Mouse (Mus musculus): ENCODE results near the gene Tmem132b. TPM values are rescaled to one million over a fixed set of nuclear protein-coding genes. Genes with fewer than 3 reads are reported as not detected.

Tmem132b gene
- polyA plus RNA-seq, 1 experiment from 2014 or later: 0.31 TPM

GRCm38 (mm10) chr5:125525516-125525915 lies 6.1 kb upstream of the Tmem132b start:
- no peak for DNase-seq (ENCODE audit: low spot score)
- Histone ChIP-seq H3K4me3 (ENCODE audit: low read depth, low read length) (no peak overlapping the region), H3K27me3 (replicated peaks; ENCODE audit: control insufficient read depth, insufficient read depth, low read length) (peaks cover 21% of the 10 kb centered on the region), H3K27ac (replicated peaks; ENCODE audit: low read depth, low read length) (no peak overlapping the region), H3K9ac (ENCODE audit: low read depth, low read length) (no peak overlapping the region), H3K4me1 (ENCODE audit: control insufficient read depth, insufficient read depth, low read length) (no peaks in the 10 kb centered on the region), H3K36me3 (ENCODE audit: control insufficient read depth, insufficient read depth, low read length) (no peaks in the 10 kb centered on the region), H3K9me3 (ENCODE audit: control insufficient read depth, low read length) (peaks cover 7% of the 10 kb centered on the region; the same call in 1 of the 2 replicates), H3K4me2 (ENCODE audit: low read depth, low read length) (no peak overlapping the region)
- ATAC-seq (ENCODE audit: low read depth): no peak
- WGBS: 49% methylated on average over 5 of the region's 5 CpGs

DNA sequence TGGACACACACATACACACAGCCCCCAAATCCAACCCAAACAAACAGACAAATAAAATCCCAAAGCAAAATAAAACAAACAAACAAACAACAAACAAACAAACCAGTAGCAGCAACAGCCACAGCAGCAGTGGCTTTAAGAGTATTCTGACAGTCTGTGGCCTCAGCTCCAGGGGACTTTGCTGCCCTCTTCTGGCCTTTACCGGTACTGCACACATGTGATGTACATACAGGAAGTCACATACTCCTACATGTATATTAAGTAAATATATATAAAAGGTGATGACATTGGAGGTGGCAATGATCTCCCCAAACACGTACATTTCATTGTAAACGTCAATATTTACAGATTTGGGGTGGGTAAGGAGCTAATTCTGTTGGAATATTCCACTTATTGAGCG lies 5.1 kb upstream of the Tmem132b start:
- Histone ChIP-seq H3K36me3 (ENCODE audit: control insufficient read depth, insufficient read depth, low read length) (no peaks in the 10 kb centered on the region), H3K4me1 (ENCODE audit: control insufficient read depth, insufficient read depth, low read length) (no peaks in the 10 kb centered on the region), H3K9me3 (ENCODE audit: control insufficient read depth, low read length) (peaks cover 7% of the 10 kb centered on the region; the same call in 1 of the 2 replicates), H3K4me3 (ENCODE audit: low read depth, low read length) (no peak overlapping the region), H3K4me2 (ENCODE audit: low read depth, low read length) (no peak overlapping the region), H3K27me3 (replicated peaks; ENCODE audit: control insufficient read depth, insufficient read depth, low read length) (peaks cover 29% of the 10 kb centered on the region), H3K27ac (replicated peaks; ENCODE audit: low read depth, low read length) (no peak overlapping the region), H3K9ac (ENCODE audit: low read depth, low read length) (no peak overlapping the region)
- no peak for DNase-seq (ENCODE audit: low spot score)
- 77% methylated on average over 4 of the region's 4 CpGs for WGBS
- no peak for ATAC-seq (ENCODE audit: low read depth)

DNA sequence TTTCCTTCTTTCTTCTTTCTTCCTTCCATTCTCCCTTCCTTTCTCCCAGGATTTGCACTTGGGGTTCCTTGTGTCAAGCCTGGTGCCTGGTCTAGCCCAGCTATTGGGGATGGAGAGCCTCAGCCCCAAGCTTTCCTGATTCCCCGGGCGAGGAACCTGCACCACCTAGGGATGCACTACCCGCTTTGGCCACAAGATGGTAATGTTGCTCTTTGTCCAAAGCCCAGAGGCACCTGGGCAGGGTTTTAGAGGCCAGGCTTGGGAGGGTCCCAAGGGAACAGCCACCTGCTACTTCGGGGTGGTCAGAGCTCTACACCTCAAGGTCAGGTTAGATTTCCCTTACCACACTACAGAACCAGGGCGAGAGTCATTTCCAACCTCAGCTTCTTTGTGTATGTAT lies 2.5 kb upstream of the Tmem132b start:
- peak; percentile 56 for DNase-seq (ENCODE audit: low spot score)
- peaks cover 6% of the 10 kb centered on the region; the same call in 1 of the 2 replicates for H3K4me1 ChIP-seq (ENCODE audit: control insufficient read depth, insufficient read depth, low read length)
- H3K27me3 ChIP-seq (replicated peaks; ENCODE audit: control insufficient read depth, insufficient read depth, low read length): peaks cover 55% of the 10 kb centered on the region
- ATAC-seq (ENCODE audit: low read depth): peak; percentile 23; the same call in 1 of the 2 replicates
- no peak overlapping the region for H3K4me2 ChIP-seq (ENCODE audit: low read depth, low read length)
- no peak overlapping the region for H3K9ac ChIP-seq (ENCODE audit: low read depth, low read length)
- no peak overlapping the region for H3K27ac ChIP-seq (replicated peaks; ENCODE audit: low read depth, low read length)
- H3K9me3 ChIP-seq (ENCODE audit: control insufficient read depth, low read length): peaks cover 7% of the 10 kb centered on the region; the same call in 1 of the 2 replicates
- H3K4me3 ChIP-seq (ENCODE audit: low read depth, low read length): no peak overlapping the region
- no peaks in the 10 kb centered on the region for H3K36me3 ChIP-seq (ENCODE audit: control insufficient read depth, insufficient read depth, low read length)
- 4% methylated on average over 5 of the region's 5 CpGs for WGBS

DNA sequence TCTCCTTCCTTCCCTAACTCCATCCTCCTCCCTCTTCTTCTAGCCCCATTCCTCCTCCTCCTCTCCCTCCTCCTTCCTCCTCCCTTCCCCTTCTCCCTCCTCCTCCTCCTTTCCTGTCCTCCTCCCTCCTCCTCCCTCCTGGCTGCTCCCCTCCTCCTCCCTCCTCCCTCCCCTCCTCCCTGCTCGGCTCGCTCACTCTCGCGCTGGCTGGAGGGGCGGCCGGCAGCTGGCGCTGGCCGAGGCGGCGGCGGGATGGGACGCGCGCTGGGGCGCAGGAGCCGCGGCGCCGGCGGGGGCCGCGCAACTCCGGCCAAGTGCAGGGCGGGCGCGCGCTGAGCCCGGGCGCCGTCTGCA lies 594 bp downstream of the Tmem132b start:
- Histone ChIP-seq H3K4me3 (ENCODE audit: low read depth, low read length) (peak overlapping the region; percentile 48), H3K4me2 (ENCODE audit: low read depth, low read length) (peak overlapping the region; percentile 93), H3K27ac (replicated peaks; ENCODE audit: low read depth, low read length) (no peak overlapping the region), H3K4me1 (ENCODE audit: control insufficient read depth, insufficient read depth, low read length) (peaks cover 6% of the 10 kb centered on the region; the same call in 1 of the 2 replicates), H3K27me3 (replicated peaks; ENCODE audit: control insufficient read depth, insufficient read depth, low read length) (peaks cover 81% of the 10 kb centered on the region), H3K9ac (ENCODE audit: low read depth, low read length) (peak overlapping the region; percentile 56), H3K36me3 (ENCODE audit: control insufficient read depth, insufficient read depth, low read length) (no peaks in the 10 kb centered on the region), H3K9me3 (ENCODE audit: control insufficient read depth, low read length) (no peaks in the 10 kb centered on the region)
- 1% methylated on average over 22 of the region's 30 CpGs for WGBS
- peak; percentile 81 for ATAC-seq (ENCODE audit: low read depth)
- peak; percentile 65 for DNase-seq (ENCODE audit: low spot score)

- Histone ChIP-seq H3K9me3 (ENCODE audit: control insufficient read depth, low read length) (no peaks in the 10 kb centered on the region), H3K4me2 (ENCODE audit: low read depth, low read length) (peak overlapping the region; percentile 93), H3K4me1 (ENCODE audit: control insufficient read depth, insufficient read depth, low read length) (peaks cover 6% of the 10 kb centered on the region; the same call in 1 of the 2 replicates), H3K36me3 (ENCODE audit: control insufficient read depth, insufficient read depth, low read length) (no peaks in the 10 kb centered on the region), H3K27me3 (replicated peaks; ENCODE audit: control insufficient read depth, insufficient read depth, low read length) (peaks cover 81% of the 10 kb centered on the region), H3K9ac (ENCODE audit: low read depth, low read length) (peak overlapping the region; percentile 56), H3K4me3 (ENCODE audit: low read depth, low read length) (peak overlapping the region; percentile 48), H3K27ac (replicated peaks; ENCODE audit: low read depth, low read length) (no peak overlapping the region)
- WGBS: 2% methylated on average over 17 of the region's 64 CpGs
- ATAC-seq (ENCODE audit: low read depth) (no peak), DNase-seq (ENCODE audit: low spot score) (no peak)
These were observed 1.1 kb downstream of the Tmem132b start for GRCm38 (mm10) chr5:125532545-125533224.

- no peaks in the 10 kb centered on the region for H3K9me3 ChIP-seq (ENCODE audit: control insufficient read depth, low read length)
- H3K4me3 ChIP-seq (ENCODE audit: low read depth, low read length): peak overlapping the region; percentile 48
- DNase-seq (ENCODE audit: low spot score) (no peak), ATAC-seq (ENCODE audit: low read depth) (no peak)
- H3K27ac ChIP-seq (replicated peaks; ENCODE audit: low read depth, low read length): no peak overlapping the region
- no peaks in the 10 kb centered on the region for H3K36me3 ChIP-seq (ENCODE audit: control insufficient read depth, insufficient read depth, low read length)
- H3K4me1 ChIP-seq (ENCODE audit: control insufficient read depth, insufficient read depth, low read length): peaks cover 6% of the 10 kb centered on the region; the same call in 1 of the 2 replicates
- peaks cover 77% of the 10 kb centered on the region for H3K27me3 ChIP-seq (replicated peaks; ENCODE audit: control insufficient read depth, insufficient read depth, low read length)
- WGBS: under 1% methylated on average over 24 of the region's 24 CpGs
- peak overlapping the region; percentile 93 for H3K4me2 ChIP-seq (ENCODE audit: low read depth, low read length)
- H3K9ac ChIP-seq (ENCODE audit: low read depth, low read length): no peak overlapping the region
These were observed 1.8 kb downstream of the Tmem132b start for GRCm38 (mm10) chr5:125533225-125533900.

DNA sequence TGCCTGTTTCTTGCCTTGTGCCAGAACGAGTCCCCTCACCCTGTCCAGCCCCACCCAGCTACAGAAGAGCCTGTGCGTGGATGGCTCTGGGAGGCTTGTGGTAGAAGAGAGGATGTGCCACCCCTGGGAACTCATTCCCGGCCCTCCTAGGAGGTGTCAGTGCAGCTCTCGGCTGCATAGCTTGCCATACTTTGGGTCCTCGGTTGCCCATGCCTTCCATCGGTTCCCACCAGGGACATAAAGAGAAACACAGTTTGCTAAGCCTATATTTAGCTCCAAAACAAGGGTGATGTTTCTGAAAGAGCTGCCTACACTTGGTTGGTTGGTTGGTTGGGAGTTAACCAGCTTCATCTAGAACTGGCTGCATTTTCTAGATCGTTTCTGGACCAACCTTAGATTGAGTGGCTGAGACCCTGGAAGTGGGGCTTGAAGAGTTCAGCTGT lies 2.6 kb downstream of the Tmem132b start:
- ATAC-seq (ENCODE audit: low read depth) (no peak), DNase-seq (ENCODE audit: low spot score) (no peak)
- Histone ChIP-seq H3K27ac (replicated peaks; ENCODE audit: low read depth, low read length) (no peak overlapping the region), H3K9me3 (ENCODE audit: control insufficient read depth, low read length) (no peaks in the 10 kb centered on the region), H3K9ac (ENCODE audit: low read depth, low read length) (no peak overlapping the region), H3K4me3 (ENCODE audit: low read depth, low read length) (no peak overlapping the region), H3K4me2 (ENCODE audit: low read depth, low read length) (no peak overlapping the region), H3K4me1 (ENCODE audit: control insufficient read depth, insufficient read depth, low read length) (peaks cover 6% of the 10 kb centered on the region; the same call in 1 of the 2 replicates), H3K27me3 (replicated peaks; ENCODE audit: control insufficient read depth, insufficient read depth, low read length) (peaks cover 73% of the 10 kb centered on the region), H3K36me3 (ENCODE audit: control insufficient read depth, insufficient read depth, low read length) (no peaks in the 10 kb centered on the region)
- WGBS: 6% methylated on average over 6 of the region's 7 CpGs

- Histone ChIP-seq H3K9ac (ENCODE audit: low read depth, low read length) (no peak overlapping the region), H3K4me3 (ENCODE audit: low read depth, low read length) (no peak overlapping the region), H3K9me3 (ENCODE audit: control insufficient read depth, low read length) (no peaks in the 10 kb centered on the region), H3K27ac (replicated peaks; ENCODE audit: low read depth, low read length) (no peak overlapping the region), H3K27me3 (replicated peaks; ENCODE audit: control insufficient read depth, insufficient read depth, low read length) (peaks cover 68% of the 10 kb centered on the region), H3K36me3 (ENCODE audit: control insufficient read depth, insufficient read depth, low read length) (no peaks in the 10 kb centered on the region), H3K4me1 (ENCODE audit: control insufficient read depth, insufficient read depth, low read length) (peaks cover 6% of the 10 kb centered on the region; the same call in 1 of the 2 replicates), H3K4me2 (ENCODE audit: low read depth, low read length) (peak overlapping the region; percentile 23; the same call in 1 of the 2 replicates)
- DNase-seq (ENCODE audit: low spot score): no peak
- ATAC-seq (ENCODE audit: low read depth): no peak
- WGBS: 2% methylated on average over 26 of the region's 26 CpGs
These were observed 3.2 kb downstream of the Tmem132b start for GRCm38 (mm10) chr5:125534611-125535324.
